Mouse (Mus musculus) adrenal gland, postnatal 36 days (tissue): ENCODE results near the gene Kif26a. TPM values are rescaled to one million over a fixed set of nuclear protein-coding genes. Genes with fewer than 3 reads are reported as not detected.

Experiments
- DNase-seq, 2 experiments: peaks; one replicate each; pipeline ENCODE4 v3.0.0; 2021; ENCODE audit warnings: mixed read lengths in 1 of 2
- total RNA-seq, 2 experiments: library from RNA; stranded (reverse); gene quantifications; 2 replicates each; pipeline ENCODE4 v1.2.3; 2021

The Kif26a gene
- total RNA-seq, 2 experiments from 2014 or later = 4.9 to 9.5 TPM

DNA sequence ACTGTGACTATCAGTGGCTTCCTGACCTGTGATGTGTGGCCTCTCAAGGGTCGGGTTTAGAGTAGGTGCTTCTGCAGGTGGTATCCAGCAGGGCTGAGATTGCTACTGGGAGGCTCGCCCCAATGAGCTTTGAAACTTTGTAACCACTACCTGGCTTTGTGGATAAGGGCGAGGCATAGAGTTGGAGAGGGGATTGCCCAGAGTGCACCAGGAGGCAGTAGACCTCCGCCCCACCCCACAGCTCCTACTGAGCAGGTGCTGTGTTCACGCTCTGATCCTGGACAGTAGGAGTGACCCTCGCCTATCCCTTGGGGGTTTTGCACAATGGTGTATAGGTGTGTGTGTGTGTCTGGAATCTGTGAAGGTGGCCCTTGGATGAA, 18.8 kb downstream of the Kif26a start:
- DNase-seq = no peak

DNA sequence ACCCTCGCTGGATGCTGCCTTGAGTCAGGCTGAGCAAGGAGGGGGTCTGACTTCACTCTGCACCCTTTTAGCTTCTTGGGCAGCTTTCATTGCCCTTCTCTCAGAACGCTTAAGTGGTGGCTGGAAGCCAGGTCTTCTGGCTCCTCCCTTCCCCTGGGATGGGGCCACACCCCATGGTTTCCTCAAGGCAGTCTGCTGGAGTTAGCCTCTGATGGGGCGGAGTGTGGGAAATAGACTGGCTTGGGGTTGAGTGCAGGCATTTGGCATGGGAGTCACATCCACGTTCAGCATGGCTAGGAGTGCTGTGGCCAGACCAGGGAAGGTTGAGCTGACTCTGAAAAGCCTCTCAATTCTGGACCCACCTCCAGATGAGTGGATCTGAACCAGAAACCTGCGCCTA, 23.2 kb downstream of the Kif26a start:
- peak in 1 of 2 experiments; percentile 52 for DNase-seq

GRCm38 (mm10) chr12:112170671-112171574, 24.9 kb downstream of the Kif26a start:
- no peak for DNase-seq

DNA sequence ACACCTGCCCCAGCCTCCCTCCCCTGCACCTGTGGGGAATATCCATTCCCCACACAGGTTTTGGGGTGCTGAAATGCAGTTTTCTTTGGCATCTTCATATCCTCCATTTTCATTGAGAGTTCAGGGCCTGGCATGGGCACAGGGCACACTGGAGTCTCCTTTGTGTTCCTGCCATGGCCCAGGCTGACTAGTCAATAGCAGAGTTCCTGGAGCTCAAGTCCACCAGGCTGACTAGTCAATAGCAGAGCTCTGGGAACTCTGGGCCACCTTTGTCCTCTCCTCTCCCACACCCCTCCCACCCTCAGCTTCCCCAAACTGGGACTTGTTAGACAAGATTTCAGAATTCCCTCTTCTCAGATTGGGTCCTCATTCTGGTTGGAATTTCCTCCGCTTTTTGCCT, 25.6 kb downstream of the Kif26a start:
- DNase-seq = no peak

- no peak for DNase-seq
Measured at GRCm38 (mm10) chr12:112172214-112172613, 26.2 kb downstream of the Kif26a start.

DNA sequence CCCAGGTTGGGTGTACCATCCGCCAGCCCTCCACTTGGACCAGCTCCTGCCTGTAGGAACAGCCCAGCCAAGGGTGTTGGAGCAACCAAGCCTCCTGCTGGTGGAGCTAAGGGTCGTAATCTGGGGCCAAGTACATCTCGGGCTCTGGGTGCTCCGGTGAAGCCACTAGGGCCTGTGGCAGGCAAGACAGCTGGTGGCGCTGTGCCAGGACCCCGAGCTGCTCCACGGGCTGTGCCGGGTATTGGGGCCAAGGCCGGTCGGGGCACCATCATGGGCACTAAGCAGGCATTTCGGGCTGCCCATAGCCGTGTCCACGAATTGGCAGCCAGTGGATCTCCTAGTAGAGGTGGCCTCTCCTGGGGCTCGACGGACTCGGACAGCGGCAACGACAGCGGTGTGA, 31.7 kb downstream of the Kif26a start:
- peak; percentile 48 to 54 for DNase-seq

GRCm38 (mm10) chr12:112179687-112180086, 33.7 kb downstream of the Kif26a start:
- DNase-seq = no peak

DNA sequence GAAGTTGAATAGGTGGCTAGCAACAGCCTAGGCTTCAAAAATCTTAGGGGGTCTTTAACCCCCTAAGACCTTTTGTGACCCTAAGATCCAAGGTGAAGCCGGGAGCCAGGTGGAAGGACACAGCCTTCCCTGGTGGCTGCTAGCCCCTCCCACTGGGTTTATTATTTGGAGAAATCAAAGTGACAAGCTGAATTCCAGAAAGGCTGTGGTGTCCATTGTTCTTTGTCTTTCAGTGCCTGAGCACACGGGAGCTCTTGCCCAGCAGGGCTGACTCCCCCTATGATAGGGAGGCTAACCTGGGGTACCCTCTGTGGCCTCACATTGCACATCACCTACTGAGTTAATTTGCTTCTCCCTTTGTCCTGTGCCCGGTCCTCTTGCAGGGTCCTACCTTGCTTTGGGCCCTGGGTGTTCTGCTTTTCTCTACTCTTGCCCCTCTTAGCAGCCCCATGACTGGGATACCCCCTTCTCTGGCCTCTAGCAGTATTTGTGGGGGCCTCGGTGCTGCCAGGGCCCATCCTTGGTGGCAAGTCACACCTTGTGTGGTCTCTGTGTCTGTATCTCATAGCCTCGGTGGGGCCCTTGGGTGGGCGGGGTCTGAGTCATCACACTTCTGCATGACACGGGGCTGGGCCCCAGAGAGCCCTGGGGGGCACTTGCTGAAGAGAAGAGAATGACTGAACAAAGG, 36.1 kb downstream of the Kif26a start:
- DNase-seq = no peak

- peak; percentile 78 to 83 for DNase-seq
Measured at GRCm38 (mm10) chr12:112182609-112182955, 36.6 kb downstream of the Kif26a start.

GRCm38 (mm10) chr12:112183675-112184074, 37.7 kb downstream of the Kif26a start:
- DNase-seq = peak; percentile 23 to 51

DNA sequence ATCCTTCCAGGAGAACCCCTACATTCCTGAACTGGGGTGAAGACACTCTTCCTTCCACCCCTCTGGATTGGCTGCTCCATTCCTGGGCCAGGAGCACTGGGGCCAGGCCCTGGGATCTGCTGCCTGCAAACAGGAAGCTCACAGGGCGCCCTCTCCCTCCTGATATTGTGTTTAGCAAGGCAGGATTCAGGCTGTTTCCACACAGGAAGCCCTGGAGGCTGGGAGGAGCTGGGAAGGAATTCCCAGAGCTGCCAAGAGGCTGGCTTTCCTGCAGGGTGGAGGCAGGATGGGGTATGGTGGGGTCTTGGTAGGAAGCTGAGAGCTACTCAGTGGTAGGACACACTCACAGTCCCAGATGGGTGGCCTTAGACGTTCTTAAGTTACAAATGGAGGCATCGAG, 38.4 kb downstream of the Kif26a start:
- DNase-seq = peak; percentile 44 to 69

- no peak for DNase-seq
Measured at GRCm38 (mm10) chr12:112186899-112187298, 40.9 kb downstream of the Kif26a start.

GRCm38 (mm10) chr12:112191753-112192152, 45.7 kb downstream of the Kif26a start:
- no peak for DNase-seq

DNA sequence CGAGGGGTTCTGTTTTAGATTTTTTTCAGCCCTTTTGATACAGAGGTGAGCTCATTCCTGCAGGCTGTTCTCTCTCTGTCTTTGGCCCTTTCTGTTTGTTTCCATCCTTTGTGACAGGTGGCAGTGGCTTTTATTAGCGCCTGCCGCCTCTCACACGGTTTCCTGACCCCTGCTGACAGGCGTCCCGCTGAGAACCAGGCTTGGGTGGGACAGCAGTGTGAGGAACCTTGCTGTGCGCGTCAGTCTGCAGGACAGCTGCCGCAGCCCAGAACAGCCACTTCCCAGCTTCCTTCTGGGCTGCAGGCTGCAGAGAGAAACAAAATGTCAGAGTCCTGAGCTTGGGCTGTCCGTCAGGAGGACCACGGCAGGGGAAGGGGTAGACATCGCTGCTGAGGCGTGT, 49.0 kb downstream of the Kif26a start:
- no peak for DNase-seq

DNA sequence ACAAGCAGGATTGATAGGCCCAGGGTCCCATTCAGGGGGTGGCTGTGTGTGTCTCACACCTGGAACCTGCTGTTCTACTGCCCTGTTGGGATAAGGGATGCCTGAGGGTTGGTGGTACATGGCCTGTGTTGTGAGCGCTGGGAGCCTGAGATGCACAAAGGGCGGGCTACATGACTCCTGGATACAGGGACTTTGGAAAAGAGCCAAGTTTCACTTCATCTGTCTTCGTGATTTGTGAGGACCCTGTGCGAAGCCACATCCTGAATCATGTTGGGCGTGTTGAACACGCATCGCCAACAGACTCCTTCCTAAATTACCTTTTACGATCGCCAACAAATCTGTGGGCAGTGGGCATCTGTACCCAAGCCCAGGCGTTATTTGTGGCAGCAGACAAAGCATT, 50.6 kb downstream of the Kif26a start:
- no peak for DNase-seq

- no peak for DNase-seq
Measured at GRCm38 (mm10) chr12:112199363-112199762, 53.4 kb downstream of the Kif26a start.

DNA sequence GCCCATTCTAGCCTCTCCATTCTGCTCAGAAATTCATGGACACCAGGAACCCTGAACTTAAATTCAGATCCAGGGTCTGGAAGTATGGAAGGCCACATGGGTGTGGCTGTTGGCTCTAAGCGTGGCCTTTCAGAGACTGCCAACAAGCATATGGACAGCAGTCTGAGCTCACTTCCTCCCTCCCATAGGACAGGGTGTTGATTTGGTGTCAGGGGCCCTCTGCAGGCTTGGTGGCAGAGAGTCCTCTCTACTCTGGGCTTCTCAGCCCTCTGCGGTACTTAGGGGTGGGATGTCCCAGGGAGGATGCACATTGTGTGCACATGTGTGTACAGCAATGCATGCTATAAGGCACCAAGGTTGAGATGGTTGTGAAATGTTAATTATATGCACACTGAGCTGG, 54.0 kb downstream of the Kif26a start:
- no peak for DNase-seq

- DNase-seq = no peak
Measured at GRCm38 (mm10) chr12:112207163-112207562, 61.2 kb downstream of the Kif26a start.

DNA sequence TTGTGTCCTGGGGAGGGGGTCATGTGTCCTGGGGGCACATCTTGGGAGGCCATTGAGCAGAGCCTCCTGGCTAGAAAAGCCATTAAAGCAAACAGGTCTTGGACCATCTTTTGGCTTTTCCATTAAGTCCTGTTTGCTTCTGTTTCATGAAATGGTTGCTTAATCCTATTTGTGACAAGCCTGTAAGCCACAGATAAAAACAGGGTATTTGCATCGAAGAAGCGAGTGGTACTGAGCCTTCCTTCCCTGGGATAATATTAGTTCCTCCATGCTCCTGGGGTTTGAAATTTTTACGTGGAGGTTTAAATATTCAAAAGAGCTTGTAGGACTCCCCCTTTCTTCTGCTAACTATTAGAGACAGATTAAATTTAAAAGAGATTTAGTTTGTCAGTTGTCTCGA, 61.7 kb downstream of the Kif26a start:
- no peak for DNase-seq

DNA sequence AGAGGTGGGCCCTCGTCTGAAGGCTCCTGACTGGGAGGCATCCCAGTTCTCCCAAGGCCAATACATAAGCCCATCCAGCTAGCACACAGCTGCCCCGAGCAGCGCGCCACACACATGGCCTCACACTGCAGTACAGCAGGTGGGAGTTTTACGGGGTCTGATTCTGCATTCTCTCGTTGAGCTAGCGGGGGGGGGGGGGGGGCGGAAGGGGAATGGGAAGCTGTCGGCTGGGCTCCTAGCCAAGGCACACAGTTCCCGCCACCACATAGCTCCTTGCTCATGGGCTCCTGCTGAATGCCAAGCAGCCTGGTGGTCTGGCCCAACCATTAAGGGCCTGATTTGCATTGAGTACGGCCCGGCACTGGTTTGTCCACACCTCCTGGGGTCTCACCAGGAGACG, 64.6 kb downstream of the Kif26a start:
- DNase-seq = no peak

GRCm38 (mm10) chr12:112214441-112214857, 68.4 kb downstream of the Kif26a start:
- DNase-seq = peak; percentile 78 to 81

DNA sequence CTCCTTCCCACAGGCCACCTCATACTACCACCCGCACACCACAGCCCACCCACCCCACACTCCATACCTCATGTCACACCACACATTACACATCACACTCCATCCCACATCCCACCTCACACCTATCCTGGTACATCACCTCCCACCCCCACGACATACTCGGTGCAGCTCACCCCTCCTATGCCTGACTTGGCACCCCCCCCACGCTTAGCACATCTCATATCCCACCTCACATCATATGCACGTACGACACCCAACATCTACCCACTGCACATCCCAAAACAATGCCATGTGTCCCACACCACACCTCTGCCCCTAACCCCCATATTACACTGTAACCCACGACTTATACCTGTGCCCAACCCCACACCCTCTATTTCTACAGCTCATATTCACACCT, 69.5 kb downstream of the Kif26a start:
- no peak for DNase-seq

DNA sequence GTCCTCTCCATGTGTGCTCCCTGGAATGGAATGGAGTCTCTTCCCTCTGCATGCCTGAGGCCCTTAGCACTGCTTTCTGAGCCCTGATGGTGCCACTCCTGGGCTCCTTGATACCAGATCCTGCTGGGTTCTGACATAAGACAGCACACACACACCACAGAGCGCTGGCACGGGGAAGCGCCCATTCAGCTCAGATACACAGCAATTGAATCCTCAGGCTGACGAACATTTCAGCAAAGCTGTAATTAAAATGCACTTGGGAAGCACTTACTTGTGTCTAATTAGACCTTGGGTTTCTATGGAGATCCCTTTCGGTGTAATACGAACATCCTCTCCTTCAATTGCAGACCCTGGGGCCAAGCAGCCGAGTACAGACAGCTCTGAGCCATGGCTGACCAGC, 71.0 kb downstream of the Kif26a start:
- no peak for DNase-seq

DNA sequence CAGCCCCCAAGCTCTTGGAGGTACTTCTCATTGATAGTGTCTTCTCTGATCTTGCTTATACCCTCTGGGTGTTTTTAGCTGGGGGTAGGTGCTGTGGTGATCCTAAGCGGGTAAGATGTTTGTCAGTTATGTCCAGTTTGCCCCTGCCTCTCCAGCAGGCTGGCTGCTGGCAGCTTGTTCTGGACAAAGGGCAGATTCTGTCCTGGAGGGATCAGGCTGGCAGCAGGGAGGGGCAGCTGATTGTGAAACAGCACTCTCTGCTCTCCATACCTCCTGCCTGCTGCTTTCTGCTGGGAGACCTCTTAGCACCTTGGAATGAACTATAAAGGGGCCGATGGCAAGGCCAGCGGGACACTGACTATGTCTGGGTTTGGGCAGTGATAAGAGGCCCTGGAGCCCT, 71.7 kb downstream of the Kif26a start:
- peak; percentile 10 to 24 for DNase-seq
